Mouse (Mus musculus) adrenal gland, postnatal 14 days (tissue): ENCODE measurements at regions not wholly inside any gene's neighbourhood (a gene's known extent, or its start where the extent isn't known, plus 50 kb on each side); places are given as distances from the start of the nearest gene placed in this dataset.

Experiments used
- DNase-seq: peaks from one replicate; pipeline ENCODE4 v3.0.0; 2021; ENCODE audit warnings: mixed read lengths

GRCm38 (mm10) chr2:48409876-48410275 is 404.0 kb upstream of the Acvr2a start:
- DNase-seq: no peak

- DNase-seq: no peak
Measured at GRCm38 (mm10) chr2:48411392-48411791, 402.5 kb upstream of the Acvr2a start.

- DNase-seq: no peak
Measured at GRCm38 (mm10) chr2:48412683-48413440, 401.0 kb upstream of the Acvr2a start.

GRCm38 (mm10) chr2:48414596-48415481 is 399.1 kb upstream of the Acvr2a start:
- DNase-seq: no peak

- DNase-seq: no peak
Measured at GRCm38 (mm10) chr2:48416207-48416750, 397.6 kb upstream of the Acvr2a start.

GRCm38 (mm10) chr2:48417000-48417596 is 396.8 kb upstream of the Acvr2a start:
- DNase-seq: no peak

GRCm38 (mm10) chr2:48420791-48421190 is 393.1 kb upstream of the Acvr2a start:
- no peak for DNase-seq

GRCm38 (mm10) chr2:48423861-48424442 is 390.0 kb upstream of the Acvr2a start:
- DNase-seq: no peak

GRCm38 (mm10) chr2:48424562-48424961 is 389.3 kb upstream of the Acvr2a start:
- no peak for DNase-seq

GRCm38 (mm10) chr2:48425200-48426090 is 388.5 kb upstream of the Acvr2a start:
- no peak for DNase-seq

- DNase-seq: no peak
Measured at GRCm38 (mm10) chr2:48432545-48432944, 381.4 kb upstream of the Acvr2a start.

- no peak for DNase-seq
Measured at GRCm38 (mm10) chr2:48441296-48441990, 372.5 kb upstream of the Acvr2a start.

GRCm38 (mm10) chr2:48441991-48442544 is 371.8 kb upstream of the Acvr2a start:
- peak; percentile 73 for DNase-seq

- no peak for DNase-seq
Measured at GRCm38 (mm10) chr2:48445898-48446604, 367.9 kb upstream of the Acvr2a start.

- no peak for DNase-seq
Measured at GRCm38 (mm10) chr2:48446617-48447016, 367.3 kb upstream of the Acvr2a start.

GRCm38 (mm10) chr2:48449165-48449842 is 364.6 kb upstream of the Acvr2a start:
- peak; percentile 21 for DNase-seq

GRCm38 (mm10) chr2:48456072-48457040 is 357.6 kb upstream of the Acvr2a start:
- DNase-seq: no peak

GRCm38 (mm10) chr2:48457117-48457516 is 356.8 kb upstream of the Acvr2a start:
- DNase-seq: peak; percentile 35
